Mouse (Mus musculus): ENCODE measurements at regions not wholly inside any gene's neighbourhood (a gene's known extent, or its start where the extent isn't known, plus 50 kb on each side); places are given as distances from the start of the nearest gene placed in this dataset.

DNA sequence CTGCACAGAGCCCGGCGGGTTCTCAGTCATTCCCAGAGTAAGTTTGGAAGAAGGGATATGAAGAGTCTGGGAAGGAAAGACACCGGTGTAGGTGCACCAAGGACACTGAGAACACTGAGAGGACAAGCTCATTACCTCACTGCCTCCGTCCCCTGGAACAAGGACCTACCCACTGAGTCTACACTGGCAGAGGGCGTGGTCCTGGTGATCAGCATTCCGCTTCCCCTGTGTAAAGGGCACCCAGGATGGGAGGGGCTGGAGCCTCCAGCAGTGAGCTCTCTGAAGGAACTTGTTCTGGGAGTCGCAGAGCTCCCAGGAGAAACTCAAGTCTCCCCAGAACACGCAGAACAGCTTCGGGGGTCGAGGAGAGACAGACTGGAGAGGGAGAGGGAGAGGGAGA lies 76.9 kb upstream of the Calm2 start:
- TF ChIP-seq MAFK (IDR thresholded peaks at IDR 0.05; ENCODE audit: borderline replicate concordance, low read depth, low read length) (no peak), ZNF384 (IDR thresholded peaks at IDR 0.05; ENCODE audit: low read depth, low read length) (no peak), UBTF (IDR thresholded peaks at IDR 0.05; ENCODE audit: borderline replicate concordance, insufficient read depth, low read depth, low read length) (no peak)

Measured in MEL (cell line).